Mouse (Mus musculus) spleen, postnatal 36 days (tissue): ENCODE measurements around the gene Stard13.

Source experiments
- DNase-seq, 2 experiments: peaks; one replicate each; pipeline ENCODE4 v3.0.0; 2022; ENCODE audit warnings: low spot score in 2 of 2, mixed read lengths in 1 of 2

Gene Stard13

GRCm38 (mm10) chr5:151233400-151234031 lies at the start of gene Stard13:
TSS of gene Stard13 (minus strand) at chr5:151233836.
- DNase-seq: no peak

DNA sequence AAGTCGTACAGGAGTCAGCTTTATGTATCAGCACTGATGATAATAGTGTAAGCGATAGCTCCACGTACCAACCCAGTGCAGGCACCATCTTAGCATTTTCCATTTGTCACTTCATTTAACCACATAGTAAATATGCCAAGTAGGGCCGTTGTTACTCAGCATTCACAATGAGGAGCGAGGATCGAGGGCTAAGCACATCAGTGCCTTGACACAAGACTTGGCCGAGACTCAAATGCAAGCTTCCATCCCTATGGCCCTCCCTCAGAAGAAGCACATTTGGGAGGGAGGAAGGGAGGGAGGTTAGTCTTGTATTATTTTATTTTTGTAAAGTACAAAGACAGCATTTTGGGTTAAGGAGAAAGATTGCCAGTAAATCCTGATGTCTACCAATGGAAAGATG lies 45.9 kb upstream of the Stard13 start:
- DNase-seq: no peak

GRCm38 (mm10) chr5:151277927-151278326 lies 44.3 kb upstream of the Stard13 start:
- no peak for DNase-seq

DNA sequence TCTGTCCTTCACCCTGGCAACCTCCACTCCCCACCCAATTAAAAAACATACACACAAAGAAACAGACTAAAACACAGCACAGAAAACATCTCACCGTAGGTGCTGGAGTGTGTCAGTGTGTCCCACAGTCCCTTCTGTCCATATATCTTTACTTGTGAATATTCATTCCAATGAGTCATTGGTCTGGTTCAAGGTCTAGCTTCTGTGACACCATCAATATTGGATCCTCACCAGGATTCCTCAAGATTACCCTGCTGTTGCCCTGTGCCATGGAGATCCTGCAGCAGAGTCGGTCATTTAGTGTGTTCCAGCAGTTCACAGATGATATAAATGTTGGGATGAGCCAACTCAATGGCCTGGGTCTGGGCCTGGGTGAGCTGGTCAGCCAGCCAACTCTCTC lies 42.4 kb upstream of the Stard13 start:
- no peak for DNase-seq

- DNase-seq: no peak
Observed at GRCm38 (mm10) chr5:151274265-151274664, 40.6 kb upstream of the Stard13 start.

DNA sequence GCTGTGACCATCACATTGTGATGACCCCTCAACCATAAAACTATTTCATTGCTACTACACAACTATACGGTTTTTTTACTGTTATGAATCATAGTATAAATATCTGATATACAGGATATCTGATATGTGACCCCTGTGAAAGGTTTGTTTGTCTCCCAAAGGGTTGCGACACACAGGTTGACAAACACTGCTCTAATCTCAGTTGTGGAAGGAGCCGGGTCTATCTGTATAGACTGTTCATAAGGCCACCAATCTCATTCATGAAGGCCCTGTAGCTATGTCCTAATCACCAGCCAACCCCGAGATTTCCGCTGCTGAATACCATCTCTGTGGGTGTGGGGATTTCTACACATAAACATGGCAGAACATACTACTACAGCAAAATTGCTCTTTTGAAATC lies 37.2 kb upstream of the Stard13 start:
- DNase-seq: no peak

GRCm38 (mm10) chr5:151266896-151267634 lies 33.4 kb upstream of the Stard13 start:
- no peak for DNase-seq

DNA sequence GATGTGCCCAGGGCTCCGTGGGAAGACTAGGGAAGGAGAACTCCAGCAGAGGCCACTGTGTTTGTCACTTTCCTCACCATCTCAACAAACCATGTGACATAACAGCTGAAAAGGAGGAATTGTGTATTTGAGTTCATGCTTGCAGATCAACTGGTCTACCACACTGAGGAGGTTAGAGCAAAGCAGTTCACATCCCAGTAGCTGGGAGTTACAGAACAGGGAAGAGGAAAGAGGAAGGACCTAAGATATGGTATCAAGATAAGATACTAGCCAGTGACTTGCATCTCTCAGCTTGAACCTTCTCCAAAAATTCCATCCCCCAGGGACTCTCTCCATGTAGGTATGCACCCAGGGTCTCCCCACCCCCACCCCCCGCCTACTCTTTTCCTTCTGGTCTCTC lies 27.9 kb upstream of the Stard13 start:
- DNase-seq: no peak

DNA sequence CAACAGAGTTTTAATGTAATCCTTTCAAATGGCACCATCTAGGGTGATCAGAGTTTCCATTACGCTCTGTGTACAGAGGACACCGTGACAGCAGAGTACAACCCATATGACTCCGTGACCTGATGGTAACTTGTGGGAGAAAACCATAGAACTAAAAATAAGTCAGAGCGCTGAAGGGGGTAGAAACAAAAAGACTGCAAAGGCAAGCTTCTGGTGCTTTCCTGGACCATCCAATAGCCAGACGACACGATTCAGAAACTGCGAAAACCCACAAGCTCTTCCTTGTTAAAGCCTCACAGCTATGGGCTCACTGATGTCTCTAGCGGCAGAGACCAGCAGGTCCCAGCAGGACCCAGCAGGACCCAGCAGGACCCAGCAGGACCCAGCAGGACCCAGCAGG lies 18.6 kb upstream of the Stard13 start:
- no peak for DNase-seq

GRCm38 (mm10) chr5:151251656-151252055 lies 18.0 kb upstream of the Stard13 start:
- no peak for DNase-seq

- DNase-seq: peak in 1 of 2 experiments; percentile 15
Observed at GRCm38 (mm10) chr5:151248671-151249620, 15.3 kb upstream of the Stard13 start.

DNA sequence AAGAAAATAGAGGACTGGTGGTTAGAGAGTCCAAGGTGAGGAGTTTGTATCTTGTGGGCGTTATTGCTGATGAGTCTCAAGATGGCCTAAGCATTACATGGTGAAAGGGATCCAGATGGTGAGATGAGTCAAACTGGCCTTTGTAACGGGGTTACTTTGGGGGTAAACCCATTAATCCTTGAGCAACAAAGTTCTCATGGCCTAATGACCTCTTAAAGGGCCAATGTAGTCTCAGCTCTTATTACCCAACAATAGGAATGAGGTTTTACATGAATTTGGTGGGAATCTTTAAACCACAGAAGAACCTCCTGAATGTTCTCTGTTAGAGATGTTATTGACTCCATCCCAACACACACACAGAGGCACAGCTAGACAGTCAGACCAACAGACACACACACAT lies 14.4 kb upstream of the Stard13 start:
- no peak for DNase-seq

DNA sequence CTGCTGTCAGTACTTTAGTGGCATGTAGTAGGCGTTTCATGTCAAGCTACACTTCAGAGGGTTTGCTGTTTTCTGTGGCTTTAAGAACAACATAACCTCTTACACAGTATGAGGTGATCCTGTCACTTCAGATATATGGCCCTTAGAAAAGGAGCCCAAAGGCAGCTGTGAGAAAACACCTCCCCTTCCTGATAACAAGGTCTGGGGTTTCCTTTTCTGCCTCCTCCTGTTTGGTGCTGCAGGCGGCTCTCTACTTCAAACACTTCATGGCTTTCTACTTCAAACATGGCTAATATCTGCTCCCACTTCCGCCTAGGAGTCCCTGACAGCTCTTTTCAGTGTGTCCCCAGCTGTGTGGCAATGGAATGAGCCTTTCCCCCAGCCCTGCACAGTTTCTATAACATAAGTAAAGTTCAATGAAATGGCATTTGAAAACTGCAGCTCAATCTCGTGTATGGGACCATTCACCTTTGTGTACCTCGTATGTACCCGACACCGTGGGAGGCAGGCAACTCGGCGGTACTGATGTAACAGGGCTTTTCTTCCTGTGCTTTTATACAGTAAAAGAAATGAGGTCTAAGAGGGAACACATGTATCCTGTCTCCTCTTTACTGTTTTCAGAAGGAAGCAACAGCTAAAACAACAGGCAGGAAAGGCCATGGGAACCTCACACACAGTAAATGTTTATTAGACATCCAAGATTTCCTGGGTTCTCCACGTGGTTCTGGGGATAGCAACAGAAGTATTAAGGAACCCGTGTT lies 13.7 kb upstream of the Stard13 start:
- no peak for DNase-seq

GRCm38 (mm10) chr5:151246287-151246686 lies 12.7 kb upstream of the Stard13 start:
- no peak for DNase-seq

GRCm38 (mm10) chr5:151245571-151245970 lies 11.9 kb upstream of the Stard13 start:
- no peak for DNase-seq

GRCm38 (mm10) chr5:151238730-151239129 lies 5.1 kb upstream of the Stard13 start:
- no peak for DNase-seq

DNA sequence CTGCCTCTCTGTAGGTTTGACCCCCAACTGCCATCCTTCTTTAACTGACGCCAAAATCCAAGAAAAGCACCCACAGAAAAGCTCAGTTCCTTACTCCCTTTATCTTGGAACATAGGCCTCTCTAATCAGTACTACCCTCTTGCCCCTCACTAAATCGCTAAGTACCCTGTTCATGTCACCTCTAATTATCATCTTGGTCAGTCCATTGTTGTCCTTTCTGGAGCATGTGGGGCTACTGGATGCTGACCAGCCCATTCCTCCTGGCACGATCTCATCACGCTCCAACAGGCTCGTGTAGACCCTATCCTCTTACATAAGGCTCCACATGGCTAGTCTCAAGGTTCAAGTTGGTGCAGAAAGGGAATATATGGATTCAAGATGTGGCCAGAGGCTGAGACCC lies 2.8 kb upstream of the Stard13 start:
- no peak for DNase-seq

DNA sequence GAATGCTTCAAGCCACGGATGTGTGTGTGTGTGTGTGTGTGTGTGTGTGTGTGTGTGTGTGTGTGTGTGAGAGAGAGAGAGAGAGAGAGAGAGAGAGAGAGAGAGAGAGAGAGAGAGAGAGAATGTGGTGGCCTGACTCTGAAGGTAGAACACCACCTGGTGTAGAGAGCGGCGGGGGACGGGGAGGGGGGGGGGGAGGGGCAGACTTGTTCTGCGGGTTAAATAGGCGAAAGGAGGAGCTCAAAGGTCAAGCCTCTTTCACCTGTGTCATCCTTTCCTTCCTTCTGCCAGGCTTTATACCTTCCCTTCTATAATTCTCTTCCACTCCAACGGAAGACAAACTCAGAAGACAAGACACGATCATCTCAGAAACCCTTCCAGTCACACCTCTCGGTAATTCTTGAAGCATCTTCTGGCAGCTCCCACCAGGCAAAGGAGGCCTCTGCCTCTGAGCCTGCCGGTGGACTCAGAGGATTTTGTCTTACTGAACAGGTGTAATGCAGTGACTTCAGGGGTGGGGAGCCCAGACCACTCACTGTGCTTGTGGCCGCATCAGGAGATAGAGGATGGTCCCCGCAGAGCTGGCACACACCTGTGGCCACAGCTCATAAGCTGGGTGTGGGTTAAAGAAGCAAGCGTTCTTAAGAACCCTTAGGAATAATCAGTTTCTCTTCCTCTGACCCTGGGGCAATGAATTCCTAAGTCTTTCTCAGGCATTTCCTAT lies 898 bp downstream of the Stard13 start:
- DNase-seq: no peak

GRCm38 (mm10) chr5:151231861-151232260 lies 1.8 kb downstream of the Stard13 start:
- no peak for DNase-seq

GRCm38 (mm10) chr5:151231411-151231810 lies 2.2 kb downstream of the Stard13 start:
- no peak for DNase-seq

DNA sequence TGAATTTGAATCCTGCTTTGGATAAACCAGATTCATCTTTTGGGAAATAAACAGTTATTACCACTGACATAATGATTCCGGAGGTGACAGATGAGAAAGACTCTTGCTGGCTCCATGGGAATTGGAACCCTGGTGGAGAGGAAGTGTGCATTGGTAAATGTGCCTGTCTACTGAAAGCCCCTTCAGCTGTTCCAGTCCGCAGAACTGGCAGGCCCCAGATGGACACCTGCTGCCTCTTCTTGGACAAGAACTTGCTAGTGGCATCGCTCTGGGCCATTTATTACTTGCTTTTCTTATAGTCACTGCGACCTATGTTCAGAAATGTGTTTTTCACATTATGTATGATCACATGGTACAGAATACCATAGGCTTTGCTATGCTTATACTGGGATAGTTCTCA lies 3.2 kb downstream of the Stard13 start:
- DNase-seq: no peak
